Mouse (Mus musculus): ENCODE measurements around the gene Mettl8.

The Mettl8 gene

GRCm38 (mm10) chr2:70932965-70933364 is 122.4 kb downstream of the Mettl8 start:
- 88% methylated on average over 4 of the region's 4 CpGs for WGBS

- 83% methylated on average over 11 of the region's 11 CpGs for WGBS
Measured at GRCm38 (mm10) chr2:70930631-70931288, 124.6 kb downstream of the Mettl8 start.

- WGBS = 72% methylated on average over 11 of the region's 11 CpGs
Measured at GRCm38 (mm10) chr2:70929714-70930113, 125.7 kb downstream of the Mettl8 start.

- 95% methylated on average over 1 of the region's 1 CpGs for WGBS
Measured at GRCm38 (mm10) chr2:70924049-70924448, 131.3 kb downstream of the Mettl8 start.

- WGBS = 56% methylated on average over 6 of the region's 6 CpGs
Measured at GRCm38 (mm10) chr2:70922814-70923213, 132.6 kb downstream of the Mettl8 start.

GRCm38 (mm10) chr2:70920937-70921596 is 134.3 kb downstream of the Mettl8 start:
- WGBS = 44% methylated on average over 8 of the region's 8 CpGs

- 79% methylated on average over 2 of the region's 2 CpGs for WGBS
Measured at GRCm38 (mm10) chr2:70919913-70920522, 135.4 kb downstream of the Mettl8 start.

GRCm38 (mm10) chr2:70918516-70918915 is 136.9 kb downstream of the Mettl8 start:
- 67% methylated on average over 2 of the region's 2 CpGs for WGBS

All from cerebral cortex, adult 2 months (tissue).